Mouse (Mus musculus) hindbrain, embryonic 11.5 days (tissue): ENCODE results near the gene Sdcbp2. TPM values are rescaled to one million over a fixed set of nuclear protein-coding genes. Genes with fewer than 3 reads are reported as not detected.

Source experiments
- ATAC-seq: fragments of 200-750 bp; cut with Nextera tagmentation; 2 replicates; pipeline ENCODE4 v1.8.0; 2017; ENCODE audit warnings: mild to moderate bottlenecking, moderate TSS enrichment, moderate library complexity; ENCODE audit not compliant: low FRiP score
- DNase-seq: peaks from one replicate; pipeline ENCODE4 v3.0.0-alpha.2; 2015; ENCODE audit warnings: low spot score
- H3K27ac ChIP-seq: fragments of 300-500 bp; sonication (generic); 2 replicates; pipeline ENCODE4 v1.5.1; 2014; ENCODE audit warnings: mild to moderate bottlenecking, low read depth, low read length
- H3K27me3 ChIP-seq: fragments of 300-500 bp; sonication (generic); 2 replicates; pipeline ENCODE4 v1.6.1; 2014; ENCODE audit warnings: mild to moderate bottlenecking, low read length, moderate library complexity, mixed read lengths; ENCODE audit not compliant: control insufficient read depth, insufficient read depth
- H3K36me3 ChIP-seq: fragments of 300-500 bp; sonication (generic); 2 replicates; pipeline ENCODE4 v1.6.1; 2014; ENCODE audit warnings: mild to moderate bottlenecking, low read length, moderate library complexity, mixed read lengths; ENCODE audit not compliant: control insufficient read depth, insufficient read depth
- H3K4me1 ChIP-seq: fragments of 300-500 bp; sonication (generic); replicated peaks from 2 replicates; pipeline ENCODE4 v1.6.1; 2014; ENCODE audit warnings: low read length, mixed read lengths; ENCODE audit not compliant: control insufficient read depth, insufficient read depth
- H3K4me2 ChIP-seq: fragments of 300-500 bp; sonication (generic); replicated peaks from 2 replicates; pipeline ENCODE4 v1.6.1; 2014; ENCODE audit warnings: mild to moderate bottlenecking, low read depth, low read length
- H3K4me3 ChIP-seq: fragments of 300-500 bp; sonication (generic); 2 replicates; pipeline ENCODE4 v1.5.1; 2014; ENCODE audit warnings: low read depth, low read length
- H3K9ac ChIP-seq: fragments of 300-500 bp; sonication (generic); 2 replicates; pipeline ENCODE4 v1.6.1; 2014; ENCODE audit warnings: low read depth, low read length
- H3K9me3 ChIP-seq: fragments of 300-500 bp; sonication (generic); 2 replicates; pipeline ENCODE4 v1.6.1; 2016; ENCODE audit warnings: low read length; ENCODE audit not compliant: control insufficient read depth
- WGBS: fragments of 180-500 bp; shearing (Covaris S2); extraction: QIAGEN DNeasy Blood & Tissue Kit; methylation state at CpG from one replicate; pipeline ENCODE4 v1.1.7; 2014; 5-methylcytosine and 5-hydroxymethylcytosine counted together
- polyA plus RNA-seq: library from polyadenylated mRNA; unstranded; fragments of >200 nt; fragmentation: Nextera tagmentation; extraction: Ambion mirVana; gene quantifications from 2 replicates; pipeline ENCODE4 v1.2.1, GENCODE M21; 2014

The Sdcbp2 gene
- polyA plus RNA-seq, 1 experiment from 2014 or later, result 0.94 TPM

DNA sequence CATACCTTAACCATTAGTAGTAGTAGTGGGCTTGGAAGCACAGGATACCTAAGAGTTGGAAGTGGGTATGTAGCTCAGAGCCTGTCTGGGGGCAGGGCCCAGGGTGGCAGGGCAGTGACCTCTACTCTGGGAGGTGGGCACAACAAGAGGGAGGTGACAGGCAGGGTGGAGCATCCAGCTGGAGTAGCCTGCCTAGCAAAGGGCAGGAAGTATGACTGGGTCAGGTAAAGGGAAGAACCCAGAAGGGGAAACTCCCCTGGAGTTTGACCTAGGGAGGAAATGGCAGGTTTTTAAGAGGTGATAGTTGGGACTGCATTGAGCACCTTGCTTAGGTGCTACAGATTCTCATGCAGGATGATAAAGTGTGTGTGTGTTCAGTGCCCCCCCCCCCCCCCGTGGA is 8.5 kb downstream of the Sdcbp2 start:
- Histone ChIP-seq H3K4me3 (no peak overlapping the region), H3K4me2 (no peak overlapping the region), H3K4me1 (0 out of 2 replicates have a peak, but pooled peaks cover 2% of the 10 kb centered on the region), H3K27me3 (no peaks in the 10 kb centered on the region), H3K9ac (no peak overlapping the region), H3K9me3 (no peaks in the 10 kb centered on the region), H3K27ac (no peak overlapping the region), H3K36me3 (no peaks in the 10 kb centered on the region)
- WGBS, result 100% methylated on average over 1 of the region's 1 CpGs
- ATAC-seq, result no peak
- no peak for DNase-seq

- H3K9ac ChIP-seq, result no peak overlapping the region
- H3K27me3 ChIP-seq, result no peaks in the 10 kb centered on the region
- no peaks in the 10 kb centered on the region for H3K4me1 ChIP-seq
- DNase-seq (no peak), ATAC-seq (no peak)
- H3K4me2 ChIP-seq, result no peak overlapping the region
- H3K36me3 ChIP-seq, result no peaks in the 10 kb centered on the region
- WGBS, result 77% methylated on average over 3 of the region's 3 CpGs
- H3K9me3 ChIP-seq, result no peaks in the 10 kb centered on the region
- no peak overlapping the region for H3K4me3 ChIP-seq
- no peak overlapping the region for H3K27ac ChIP-seq
These were observed 13.5 kb downstream of the Sdcbp2 start for GRCm38 (mm10) chr2:151585934-151586333.

DNA sequence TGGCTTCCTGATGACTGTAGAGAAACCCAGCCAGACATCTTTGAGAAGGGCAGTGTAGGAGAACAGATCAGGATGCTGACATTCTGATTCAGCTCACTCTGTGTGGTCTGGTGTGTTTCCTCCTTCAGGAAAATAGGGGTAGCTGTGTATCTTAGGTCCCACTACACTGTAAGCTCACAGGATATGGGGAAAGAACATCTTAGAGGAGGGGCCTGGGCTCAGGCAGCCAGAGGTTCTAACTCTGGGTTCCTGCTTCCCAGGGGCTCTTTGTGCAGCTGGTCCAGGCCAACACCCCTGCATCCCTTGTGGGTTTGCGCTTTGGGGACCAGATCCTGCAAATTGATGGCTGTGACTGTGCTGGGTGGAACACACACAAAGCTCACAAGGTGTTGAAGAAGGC is 14.4 kb downstream of the Sdcbp2 start:
- 85% methylated on average over 1 of the region's 1 CpGs for WGBS
- H3K4me2 ChIP-seq, result no peak overlapping the region
- H3K27ac ChIP-seq, result no peak overlapping the region
- DNase-seq (no peak), ATAC-seq (no peak)
- H3K4me1 ChIP-seq, result no peaks in the 10 kb centered on the region
- no peaks in the 10 kb centered on the region for H3K36me3 ChIP-seq
- H3K9me3 ChIP-seq, result no peaks in the 10 kb centered on the region
- H3K9ac ChIP-seq, result no peak overlapping the region
- no peaks in the 10 kb centered on the region for H3K27me3 ChIP-seq
- H3K4me3 ChIP-seq, result no peak overlapping the region

- H3K36me3 ChIP-seq, result no peaks in the 10 kb centered on the region
- H3K27ac ChIP-seq, result no peak overlapping the region
- no peak overlapping the region for H3K4me2 ChIP-seq
- 80% methylated on average over 9 of the region's 9 CpGs for WGBS
- H3K27me3 ChIP-seq, result no peaks in the 10 kb centered on the region
- H3K9me3 ChIP-seq, result no peaks in the 10 kb centered on the region
- DNase-seq (no peak), ATAC-seq (no peak)
- no peak overlapping the region for H3K4me3 ChIP-seq
- no peaks in the 10 kb centered on the region for H3K4me1 ChIP-seq
- H3K9ac ChIP-seq, result no peak overlapping the region
These were observed 14.9 kb downstream of the Sdcbp2 start for GRCm38 (mm10) chr2:151587306-151587705.

GRCm38 (mm10) chr2:151598068-151598467 is 25.6 kb downstream of the Sdcbp2 start:
- H3K36me3 ChIP-seq, result no peaks in the 10 kb centered on the region
- ATAC-seq, result no peak
- no peak overlapping the region for H3K4me2 ChIP-seq
- H3K27ac ChIP-seq, result no peak overlapping the region
- DNase-seq, result no peak
- H3K4me3 ChIP-seq, result no peak overlapping the region
- no peaks in the 10 kb centered on the region for H3K27me3 ChIP-seq
- H3K4me1 ChIP-seq, result no peaks in the 10 kb centered on the region; the same call in 1 of the 2 replicates
- no peak overlapping the region for H3K9ac ChIP-seq
- no peaks in the 10 kb centered on the region for H3K9me3 ChIP-seq
- WGBS, result 80% methylated on average over 2 of the region's 2 CpGs

- Histone ChIP-seq H3K27ac (no peak overlapping the region), H3K36me3 (no peaks in the 10 kb centered on the region), H3K9ac (no peak overlapping the region), H3K27me3 (no peaks in the 10 kb centered on the region), H3K4me3 (no peak overlapping the region), H3K9me3 (no peaks in the 10 kb centered on the region), H3K4me2 (no peak overlapping the region), H3K4me1 (peaks cover 8% of the 10 kb centered on the region; the same call in 1 of the 2 replicates)
- ATAC-seq, result no peak
- no peak for DNase-seq
- WGBS, result 91% methylated on average over 4 of the region's 4 CpGs
These were observed 29.7 kb downstream of the Sdcbp2 start for GRCm38 (mm10) chr2:151602106-151602505.

GRCm38 (mm10) chr2:151603630-151604029 is 31.2 kb downstream of the Sdcbp2 start:
- H3K4me3 ChIP-seq, result no peak overlapping the region
- ATAC-seq (peak; percentile 93), DNase-seq (peak; percentile 66)
- H3K4me1 ChIP-seq, result peaks cover 8% of the 10 kb centered on the region; the same call in 1 of the 2 replicates
- H3K4me2 ChIP-seq, result no peak overlapping the region
- H3K9ac ChIP-seq, result no peak overlapping the region
- no peaks in the 10 kb centered on the region for H3K9me3 ChIP-seq
- H3K27me3 ChIP-seq, result no peaks in the 10 kb centered on the region
- peak overlapping the region; percentile 72 for H3K27ac ChIP-seq
- WGBS, result 18% methylated on average over 4 of the region's 4 CpGs
- no peaks in the 10 kb centered on the region for H3K36me3 ChIP-seq

GRCm38 (mm10) chr2:151605437-151605987 is 33.1 kb downstream of the Sdcbp2 start:
- Histone ChIP-seq H3K9me3 (no peaks in the 10 kb centered on the region), H3K4me2 (no peak overlapping the region), H3K27ac (peak overlapping the region; percentile 24; the same call in 1 of the 2 replicates), H3K4me3 (no peak overlapping the region), H3K4me1 (peaks cover 8% of the 10 kb centered on the region; the same call in 1 of the 2 replicates), H3K9ac (no peak overlapping the region), H3K36me3 (no peaks in the 10 kb centered on the region), H3K27me3 (no peaks in the 10 kb centered on the region)
- DNase-seq (peak; percentile 30), ATAC-seq (peak; percentile 20; the same call in 1 of the 2 replicates)
- WGBS, result 59% methylated on average over 9 of the region's 11 CpGs

GRCm38 (mm10) chr2:151608435-151608834 is 36.0 kb downstream of the Sdcbp2 start:
- Histone ChIP-seq H3K4me3 (no peak overlapping the region), H3K4me1 (peaks cover 8% of the 10 kb centered on the region; the same call in 1 of the 2 replicates), H3K9me3 (no peaks in the 10 kb centered on the region), H3K27ac (no peak overlapping the region), H3K4me2 (no peak overlapping the region), H3K36me3 (no peaks in the 10 kb centered on the region), H3K27me3 (no peaks in the 10 kb centered on the region), H3K9ac (no peak overlapping the region)
- ATAC-seq, result no peak
- no peak for DNase-seq
- 63% methylated on average over 1 of the region's 1 CpGs for WGBS
